Mouse (Mus musculus) CH12.LX (cell line): ENCODE measurements at regions not wholly inside any gene's neighbourhood (a gene's known extent, or its start where the extent isn't known, plus 50 kb on each side); places are given as distances from the start of the nearest gene placed in this dataset.

ENCODE experiments used
- DNase-seq: peaks from one replicate; pipeline ENCODE4 v3.0.0-alpha.2; 2013; ENCODE audit errors: extremely low read depth
- H3K27ac ChIP-seq: 2 replicates; pipeline ENCODE4 v1.5.1; 2012; ENCODE audit warnings: low read depth, mild to moderate bottlenecking, control low read depth, moderate library complexity; ENCODE audit not compliant: insufficient read depth
- H3K27me3 ChIP-seq: replicated peaks from 2 replicates; pipeline ENCODE3; 2012; ENCODE audit warnings: inconsistent platforms
- H3K36me3 ChIP-seq, 2 experiments: replicated peaks in 1 of 2; 2 replicates each; pipeline versions ENCODE3 to v1.6.1; 2012; ENCODE audit warnings: inconsistent platforms in 1 of 2, low read length in 1 of 2, mild to moderate bottlenecking in 1 of 2, mixed read lengths in 1 of 2, moderate library complexity in 1 of 2; ENCODE audit not compliant: control insufficient read depth in 1 of 2, insufficient read depth in 1 of 2
- H3K4me1 ChIP-seq, 2 experiments: 2 replicates each; pipeline ENCODE4 v1.6.1; 2012; ENCODE audit warnings: inconsistent platforms in 1 of 2, moderate library complexity in 1 of 2; ENCODE audit not compliant: insufficient read depth in 2 of 2, control insufficient read depth in 1 of 2
- H3K4me2 ChIP-seq: 2 replicates; pipeline ENCODE4 v1.6.1; 2012; ENCODE audit warnings: low read depth, mild to moderate bottlenecking, control low read depth; ENCODE audit not compliant: poor library complexity, insufficient read depth, severe bottlenecking
- H3K4me3 ChIP-seq, 3 experiments: fragments of 150-350 bp in 1 of 3; sonication (generic) in 1 of 3; replicated peaks in 1 of 3; 2 replicates each; pipeline versions ENCODE3 to v1.5.1; 2011 to 2012; ENCODE audit warnings: low read depth in 2 of 3, low read length in 2 of 3, mild to moderate bottlenecking in 2 of 3, moderate library complexity in 2 of 3, control low read depth in 1 of 3, improper control_type of control experiment in 1 of 3, inconsistent platforms in 1 of 3, mixed read lengths in 1 of 3; ENCODE audit not compliant: poor library complexity in 1 of 3
- H3K79me2 ChIP-seq: replicated peaks from 2 replicates; pipeline ENCODE4 v1.6.1; 2012; ENCODE audit warnings: mild to moderate bottlenecking, moderate library complexity; ENCODE audit not compliant: control insufficient read depth, poor library complexity, insufficient read depth, severe bottlenecking; ENCODE audit errors: extremely low read depth
- H3K9ac ChIP-seq: 2 replicates; pipeline ENCODE4 v1.6.1; 2012; ENCODE audit warnings: low read depth, mild to moderate bottlenecking, control low read depth, moderate library complexity; ENCODE audit not compliant: insufficient read depth
- H3K9me3 ChIP-seq: replicated peaks from 2 replicates; pipeline ENCODE3; 2012; ENCODE audit warnings: low read length, inconsistent platforms, mixed read lengths
- BHLHE40 ChIP-seq: IDR thresholded peaks from 2 replicates; pipeline ENCODE4 v1.6.1; 2011; ENCODE audit warnings: mild to moderate bottlenecking, low read depth, low read length, improper control_type of control experiment
- CHD1 ChIP-seq: IDR thresholded peaks from 2 replicates; pipeline ENCODE4 v1.6.1; 2012; ENCODE audit warnings: low read depth, low read length, improper control_type of control experiment, inconsistent platforms
- CTCF ChIP-seq, 2 experiments: IDR thresholded peaks in 1 of 2; conservative IDR thresholded peaks in 1 of 2; 2 replicates each; pipeline ENCODE4 v1.5.1; 2011 to 2012; ENCODE audit warnings: low read depth in 2 of 2, low read length in 2 of 2, improper control_type of control experiment in 1 of 2, inconsistent platforms in 1 of 2, mild to moderate bottlenecking in 1 of 2, moderate library complexity in 1 of 2
- EP300 ChIP-seq: IDR thresholded peaks from 2 replicates; pipeline ENCODE4 v1.6.1; 2011; ENCODE audit warnings: low read length, improper control_type of control experiment
- ETS1 ChIP-seq: conservative IDR thresholded peaks from 2 replicates; pipeline ENCODE4 v1.6.1; 2012; ENCODE audit warnings: low read depth, mild to moderate bottlenecking, inconsistent platforms, low read length, improper control_type of control experiment, moderate library complexity
- GABPA ChIP-seq: IDR thresholded peaks from 2 replicates; pipeline ENCODE4 v1.6.1; 2012; ENCODE audit warnings: low read depth, low read length, improper control_type of control experiment, inconsistent platforms; ENCODE audit not compliant: insufficient replicate concordance
- IRF4 ChIP-seq: IDR thresholded peaks from 2 replicates; pipeline ENCODE4 v1.6.1; 2014; ENCODE audit warnings: low read depth, mild to moderate bottlenecking, inconsistent platforms, low read length, improper control_type of control experiment
- JUND ChIP-seq: conservative IDR thresholded peaks from 2 replicates; pipeline ENCODE4 v1.6.1; 2011; ENCODE audit warnings: low read depth, low read length, improper control_type of control experiment
- KAT2A ChIP-seq: IDR thresholded peaks from 2 replicates; pipeline ENCODE4 v1.6.1; 2012; ENCODE audit warnings: low read length, improper control_type of control experiment, inconsistent platforms; ENCODE audit not compliant: insufficient replicate concordance
- MAFK ChIP-seq: IDR thresholded peaks from 2 replicates; pipeline ENCODE4 v1.6.1; 2011; ENCODE audit warnings: low read length, improper control_type of control experiment; ENCODE audit not compliant: insufficient replicate concordance
- MAX ChIP-seq: IDR thresholded peaks from 2 replicates; pipeline ENCODE4 v1.6.1; 2011; ENCODE audit warnings: low read length, improper control_type of control experiment
- MYC ChIP-seq: IDR thresholded peaks from 2 replicates; pipeline ENCODE4 v1.6.1; 2011; ENCODE audit warnings: low read depth, mild to moderate bottlenecking, improper control_type of control experiment, low read length
- NELFE ChIP-seq: IDR thresholded peaks from 2 replicates; pipeline ENCODE4 v1.6.1; 2011; ENCODE audit warnings: low read depth, low read length, improper control_type of control experiment
- NRF1 ChIP-seq: IDR thresholded peaks from 2 replicates; pipeline ENCODE4 v1.6.1; 2014; ENCODE audit warnings: low read depth, mild to moderate bottlenecking, inconsistent platforms, low read length, improper control_type of control experiment, moderate library complexity
- PAX5 ChIP-seq: IDR thresholded peaks from 2 replicates; pipeline ENCODE4 v1.6.1; 2012; ENCODE audit warnings: low read length, inconsistent platforms, mixed read lengths
- RAD21 ChIP-seq: IDR thresholded peaks from 2 replicates; pipeline ENCODE4 v1.6.1; 2011; ENCODE audit warnings: low read depth, mild to moderate bottlenecking, low read length, improper control_type of control experiment, moderate library complexity
- RCOR1 ChIP-seq: conservative IDR thresholded peaks from 2 replicates; pipeline ENCODE4 v1.6.1; 2012; ENCODE audit warnings: low read depth, mild to moderate bottlenecking, inconsistent platforms, low read length, improper control_type of control experiment
- SIN3A ChIP-seq: IDR thresholded peaks from 2 replicates; pipeline ENCODE4 v1.6.1; 2012; ENCODE audit warnings: low read length, improper control_type of control experiment, inconsistent platforms
- SMC3 ChIP-seq: IDR thresholded peaks from 2 replicates; pipeline ENCODE4 v1.6.1; 2011; ENCODE audit warnings: low read depth, low read length, improper control_type of control experiment
- TBP ChIP-seq: conservative IDR thresholded peaks from 2 replicates; pipeline ENCODE4 v1.6.1; 2011; ENCODE audit warnings: low read depth, low read length, improper control_type of control experiment
- UBTF ChIP-seq: IDR thresholded peaks from 2 replicates; pipeline ENCODE4 v1.6.1; 2012; ENCODE audit warnings: low read depth, mild to moderate bottlenecking, inconsistent platforms, low read length, improper control_type of control experiment, moderate library complexity
- ZC3H11A ChIP-seq: IDR thresholded peaks from 2 replicates; pipeline ENCODE4 v1.6.1; 2012; ENCODE audit warnings: low read depth, mild to moderate bottlenecking, inconsistent platforms, low read length, improper control_type of control experiment
- ZKSCAN1 ChIP-seq: IDR thresholded peaks from 2 replicates; pipeline ENCODE4 v1.6.1; 2012; ENCODE audit warnings: low read depth, inconsistent platforms, low read length, improper control_type of control experiment, borderline replicate concordance
- ZNF384 ChIP-seq: IDR thresholded peaks from 2 replicates; pipeline ENCODE4 v1.6.1; 2012; ENCODE audit warnings: low read depth, low read length, improper control_type of control experiment, inconsistent platforms
- dilution Hi-C: fragments of 300-500 bp; cut with MboI; formaldehyde crosslinking; loops from 2 replicates; pipeline ENCODE4 v1.14.3; 2020; ENCODE audit warnings: low sequenced_read_pairs; ENCODE audit not compliant: extremely low pct_unique_long_range_greater_than_20kb, extremely low pct_ligation_motif_present
- in situ Hi-C: fragments of 300-500 bp; cut with MboI; formaldehyde crosslinking; loops from 3 replicates; pipeline ENCODE4 v1.14.3; 2019; ENCODE audit warnings: low sequenced_read_pairs, low pct_ligation_motif_present, low pct_unique_long_range_greater_than_20kb, mixed read lengths

DNA sequence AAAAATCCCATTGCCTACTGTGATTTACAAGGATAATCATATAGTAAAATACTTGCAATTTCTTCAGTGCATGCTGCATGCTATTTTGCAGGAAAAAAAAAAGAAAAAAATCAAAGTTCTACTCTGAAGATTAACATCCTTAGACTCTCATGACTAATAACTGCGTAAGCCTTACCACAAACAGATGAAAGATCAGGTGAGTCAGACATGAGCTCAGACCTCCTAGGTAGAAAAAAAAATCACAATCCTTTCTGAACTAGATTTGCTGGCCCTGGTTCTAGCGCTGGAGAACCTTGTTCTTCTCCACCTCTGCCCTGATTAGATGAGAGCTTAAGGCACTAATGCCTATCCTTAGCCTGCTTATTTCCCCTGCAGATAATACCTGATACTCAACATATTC, 96.1 kb upstream of the Snap25 start:
- H3K4me3 ChIP-seq, result no peak overlapping the region
- no peaks in the 10 kb centered on the region for H3K79me2 ChIP-seq
- no peak overlapping the region for H3K4me2 ChIP-seq
- H3K4me1 ChIP-seq, result no peaks in the 10 kb centered on the region
- H3K36me3 ChIP-seq, result no peaks in the 10 kb centered on the region
- in situ Hi-C loops, result no loop called here
- DNase-seq, result no peak
- no peaks in the 10 kb centered on the region for H3K27me3 ChIP-seq
- TF ChIP-seq KAT2A (no peak), BHLHE40 (no peak), MAX (no peak), GABPA (no peak), CTCF (conservative IDR thresholded peaks at IDR 0.05 in 1 of 2, IDR thresholded peaks at IDR 0.05 in 1 of 2; ENCODE audit: low read depth in 2 of 2, low read length in 2 of 2) (no peak), MAFK (no peak), IRF4 (no peak), EP300 (no peak), SIN3A (no peak), ZNF384 (no peak), TBP (no peak), ZC3H11A (no peak), PAX5 (no peak), ETS1 (no peak), CHD1 (no peak), ZKSCAN1 (no peak), MYC (no peak), UBTF (no peak)
- no peak overlapping the region for H3K9ac ChIP-seq
- dilution Hi-C loops, result no loop called here
- H3K9me3 ChIP-seq, result peaks cover 2% of the 10 kb centered on the region
- H3K27ac ChIP-seq, result no peak overlapping the region

DNA sequence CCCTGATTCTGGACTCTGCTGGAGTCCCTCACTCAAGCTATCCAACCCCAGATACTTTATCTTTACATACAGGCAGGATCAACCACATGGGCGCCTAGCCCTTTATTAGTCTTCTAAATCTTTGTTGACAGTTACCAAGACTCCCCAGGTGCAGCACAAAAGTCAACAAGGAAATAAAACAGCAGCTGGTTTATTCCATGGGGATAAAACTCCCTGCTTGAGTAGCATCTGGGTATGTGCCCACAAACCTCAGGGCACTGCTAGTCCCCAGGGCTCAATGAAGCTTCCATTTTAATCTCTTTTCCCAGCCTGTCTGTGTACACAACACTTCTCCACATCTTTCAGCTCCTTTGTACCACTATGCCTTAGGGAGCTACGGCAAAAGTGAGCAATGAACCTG, 95.1 kb upstream of the Snap25 start:
- Histone ChIP-seq H3K4me3 (no peak overlapping the region), H3K4me1 (no peaks in the 10 kb centered on the region), H3K9ac (no peak overlapping the region), H3K27ac (no peak overlapping the region), H3K4me2 (no peak overlapping the region), H3K9me3 (peaks cover 2% of the 10 kb centered on the region)
- in situ Hi-C loops, result no loop called here
- DNase-seq, result no peak
- TF ChIP-seq CHD1 (no peak), SIN3A (no peak), RAD21 (no peak), GABPA (no peak), RCOR1 (no peak), ZKSCAN1 (no peak), SMC3 (no peak), ZC3H11A (no peak), IRF4 (no peak), NELFE (no peak), TBP (no peak), KAT2A (no peak), ZNF384 (no peak), BHLHE40 (no peak), JUND (no peak), MAX (no peak), NRF1 (no peak)
- TF ChIP-seq, all 38 proteins: peak for 0
- dilution Hi-C loops, result no loop called here
- no peaks in the 10 kb centered on the region for H3K79me2 ChIP-seq
- no peaks in the 10 kb centered on the region for H3K27me3 ChIP-seq
- no peaks in the 10 kb centered on the region for H3K36me3 ChIP-seq
